Mouse (Mus musculus): Measurements from ENCODE around the gene Unc119. TPM values are rescaled to one million over a fixed set of nuclear protein-coding genes. Genes with fewer than 3 reads are reported as not detected.

The Unc119 gene
- polyA plus RNA-seq, 2 experiments: 20.9 to 33.5 TPM

- Histone ChIP-seq H3K27ac (no peak overlapping the region), H3K36me3 (replicated peaks; ENCODE audit: control insufficient read depth, insufficient read depth, low read depth) (no peaks in the 10 kb centered on the region), H3K27me3 (ENCODE audit: control insufficient read depth, insufficient read depth, low read length) (no peaks in the 10 kb centered on the region), H3K4me2 (ENCODE audit: low read depth) (no peak overlapping the region), H3K4me1 (replicated peaks; ENCODE audit: control insufficient read depth in 2 of 2, insufficient read depth in 2 of 2, low read length in 1 of 2) (no peaks in the 10 kb centered on the region; a peak in 1 of 4 replicates), H3K9ac (replicated peaks) (no peak overlapping the region), H3K9me3 (ENCODE audit: control insufficient read depth, low read length) (no peaks in the 10 kb centered on the region), H3K4me3 (ENCODE audit: insufficient read depth in 1 of 2, low read depth in 2 of 2, low read length in 2 of 2) (no peak overlapping the region)
- WGBS (ENCODE audit: insufficient replicate concordance): 73% methylated on average over 8 of the region's 8 CpGs
- TF ChIP-seq EP300 (IDR thresholded peaks at IDR 0.05; ENCODE audit: low read depth) (no peak), CTCF (IDR thresholded peaks at IDR 0.05; ENCODE audit: low read depth) (no peak)
- no peak for DNase-seq (ENCODE audit: low read depth in 3 of 3, low spot score in 3 of 3)
- ATAC-seq (ENCODE audit: insufficient read depth): no peak
Observed at GRCm38 (mm10) chr11:78374147-78374546, 30.9 kb downstream of the Unc119 start.

GRCm38 (mm10) chr11:78377549-78378159 is 34.4 kb downstream of the Unc119 start:
- 39% methylated on average over 12 of the region's 12 CpGs for WGBS (ENCODE audit: insufficient replicate concordance)

GRCm38 (mm10) chr11:78380351-78380750 is 37.1 kb downstream of the Unc119 start:
- no peaks in the 10 kb centered on the region for H3K9me3 ChIP-seq (ENCODE audit: control insufficient read depth, low read length)
- TF ChIP-seq EP300 (IDR thresholded peaks at IDR 0.05; ENCODE audit: low read depth) (no peak), CTCF (IDR thresholded peaks at IDR 0.05; ENCODE audit: low read depth) (no peak)
- H3K4me2 ChIP-seq (ENCODE audit: low read depth): no peak overlapping the region
- H3K4me1 ChIP-seq (replicated peaks; ENCODE audit: control insufficient read depth in 2 of 2, insufficient read depth in 2 of 2, low read length in 1 of 2): no peaks in the 10 kb centered on the region; a peak in 1 of 4 replicates
- no peak overlapping the region for H3K4me3 ChIP-seq (ENCODE audit: insufficient read depth in 1 of 2, low read depth in 2 of 2, low read length in 2 of 2)
- H3K36me3 ChIP-seq (replicated peaks; ENCODE audit: control insufficient read depth, insufficient read depth, low read depth): no peaks in the 10 kb centered on the region
- H3K9ac ChIP-seq (replicated peaks): no peak overlapping the region
- no peak for ATAC-seq (ENCODE audit: insufficient read depth)
- H3K27me3 ChIP-seq (ENCODE audit: control insufficient read depth, insufficient read depth, low read length): no peaks in the 10 kb centered on the region
- 63% methylated on average over 4 of the region's 4 CpGs for WGBS (ENCODE audit: insufficient replicate concordance)
- DNase-seq (ENCODE audit: low read depth in 3 of 3, low spot score in 3 of 3): no peak
- no peak overlapping the region for H3K27ac ChIP-seq

More at GRCm38 (mm10) chr11:78377549-78378159, 34.4 kb downstream of the Unc119 start:
- no peaks in the 10 kb centered on the region for H3K36me3 ChIP-seq (replicated peaks; ENCODE audit: control insufficient read depth, insufficient read depth, low read depth)
- no peak for TF ChIP-seq CTCF (IDR thresholded peaks at IDR 0.05; ENCODE audit: low read depth)
- no peak for TF ChIP-seq EP300 (IDR thresholded peaks at IDR 0.05; ENCODE audit: low read depth)
- no peaks in the 10 kb centered on the region for H3K9me3 ChIP-seq (ENCODE audit: control insufficient read depth, low read length)
- H3K4me1 ChIP-seq (replicated peaks; ENCODE audit: control insufficient read depth in 2 of 2, insufficient read depth in 2 of 2, low read length in 1 of 2): no peaks in the 10 kb centered on the region; a peak in 1 of 4 replicates
- no peak overlapping the region for H3K4me2 ChIP-seq (ENCODE audit: low read depth)
- no peak overlapping the region for H3K4me3 ChIP-seq (ENCODE audit: insufficient read depth in 1 of 2, low read depth in 2 of 2, low read length in 2 of 2)
- ATAC-seq (ENCODE audit: insufficient read depth) (no peak), DNase-seq (ENCODE audit: low read depth in 3 of 3, low spot score in 3 of 3) (no peak)
- H3K27me3 ChIP-seq (ENCODE audit: control insufficient read depth, insufficient read depth, low read length): no peaks in the 10 kb centered on the region
- no peak overlapping the region for H3K27ac ChIP-seq
- H3K9ac ChIP-seq (replicated peaks): no peak overlapping the region

GRCm38 (mm10) chr11:78380996-78381395 is 37.7 kb downstream of the Unc119 start:
- H3K36me3 ChIP-seq (replicated peaks; ENCODE audit: control insufficient read depth, insufficient read depth, low read depth): no peaks in the 10 kb centered on the region
- H3K9ac ChIP-seq (replicated peaks): no peak overlapping the region
- no peak overlapping the region for H3K4me2 ChIP-seq (ENCODE audit: low read depth)
- TF ChIP-seq EP300 (IDR thresholded peaks at IDR 0.05; ENCODE audit: low read depth) (no peak), CTCF (IDR thresholded peaks at IDR 0.05; ENCODE audit: low read depth) (no peak)
- no peaks in the 10 kb centered on the region for H3K9me3 ChIP-seq (ENCODE audit: control insufficient read depth, low read length)
- DNase-seq (ENCODE audit: low read depth in 3 of 3, low spot score in 3 of 3): no peak
- H3K27me3 ChIP-seq (ENCODE audit: control insufficient read depth, insufficient read depth, low read length): no peaks in the 10 kb centered on the region
- no peak for ATAC-seq (ENCODE audit: insufficient read depth)
- no peak overlapping the region for H3K4me3 ChIP-seq (ENCODE audit: insufficient read depth in 1 of 2, low read depth in 2 of 2, low read length in 2 of 2)
- no peaks in the 10 kb centered on the region for H3K4me1 ChIP-seq (replicated peaks; ENCODE audit: control insufficient read depth in 2 of 2, insufficient read depth in 2 of 2, low read length in 1 of 2)
- 76% methylated on average over 3 of the region's 3 CpGs for WGBS (ENCODE audit: insufficient replicate concordance)
- no peak overlapping the region for H3K27ac ChIP-seq

- Histone ChIP-seq H3K4me1 (replicated peaks; ENCODE audit: control insufficient read depth in 2 of 2, insufficient read depth in 2 of 2, low read length in 1 of 2) (no peaks in the 10 kb centered on the region), H3K36me3 (replicated peaks; ENCODE audit: control insufficient read depth, insufficient read depth, low read depth) (no peaks in the 10 kb centered on the region), H3K4me2 (ENCODE audit: low read depth) (no peak overlapping the region), H3K27ac (no peak overlapping the region), H3K27me3 (ENCODE audit: control insufficient read depth, insufficient read depth, low read length) (no peaks in the 10 kb centered on the region), H3K9ac (replicated peaks) (no peak overlapping the region), H3K4me3 (ENCODE audit: insufficient read depth in 1 of 2, low read depth in 2 of 2, low read length in 2 of 2) (no peak overlapping the region), H3K9me3 (ENCODE audit: control insufficient read depth, low read length) (no peaks in the 10 kb centered on the region)
- no peak for ATAC-seq (ENCODE audit: insufficient read depth)
- no peak for DNase-seq (ENCODE audit: low read depth in 3 of 3, low spot score in 3 of 3)
- TF ChIP-seq EP300 (IDR thresholded peaks at IDR 0.05; ENCODE audit: low read depth): no peak
- no peak for TF ChIP-seq CTCF (IDR thresholded peaks at IDR 0.05; ENCODE audit: low read depth)
- WGBS (ENCODE audit: insufficient replicate concordance): 64% methylated on average over 7 of the region's 7 CpGs
Observed at GRCm38 (mm10) chr11:78382286-78382685, 39.0 kb downstream of the Unc119 start.
